Mouse (Mus musculus): ENCODE results near the gene Wdr13. TPM values are rescaled to one million over a fixed set of nuclear protein-coding genes. Genes with fewer than 3 reads are reported as not detected.
"Not testable (repeated sequence)": the region's sequence is repeated elsewhere in the genome, so short reads cannot be mapped to it uniquely, and the experiment has no call there.

Gene Wdr13
- polyA plus RNA-seq, 1 experiment from 2014 or later: 30.7 TPM

GRCm38 (mm10) chrX:8102213-8102668 lies 30.5 kb downstream of the Wdr13 start:
- WGBS: 43% methylated on average over 7 of the region's 7 CpGs

GRCm38 (mm10) chrX:8101017-8101416 lies 31.7 kb downstream of the Wdr13 start:
- Histone ChIP-seq H3K36me3 (no peaks in the 10 kb centered on the region), H3K4me2 (replicated peaks) (no peak overlapping the region), H3K27ac (replicated peaks) (no peak overlapping the region), H3K27me3 (no peaks in the 10 kb centered on the region), H3K9me3 (replicated peaks) (no peaks in the 10 kb centered on the region), H3K4me1 (no peaks in the 10 kb centered on the region), H3K4me3 (replicated peaks) (no peak overlapping the region), H3K9ac (no peak overlapping the region)
- no peak for ATAC-seq (ENCODE audit: insufficient number of reproducible peaks, low FRiP score, low TSS enrichment, low read depth)
- 18% methylated on average over 3 of the region's 3 CpGs for WGBS

More at GRCm38 (mm10) chrX:8102213-8102668, 30.5 kb downstream of the Wdr13 start:
- ATAC-seq (ENCODE audit: insufficient number of reproducible peaks, low FRiP score, low TSS enrichment, low read depth): no peak
- H3K4me1 ChIP-seq: no peaks in the 10 kb centered on the region
- no peaks in the 10 kb centered on the region for H3K9me3 ChIP-seq (replicated peaks)
- no peak overlapping the region for H3K9ac ChIP-seq
- H3K27ac ChIP-seq (replicated peaks): no peak overlapping the region
- no peaks in the 10 kb centered on the region for H3K27me3 ChIP-seq
- no peak overlapping the region for H3K4me3 ChIP-seq (replicated peaks)
- H3K4me2 ChIP-seq (replicated peaks): no peak overlapping the region
- no peaks in the 10 kb centered on the region for H3K36me3 ChIP-seq

- 66% methylated on average over 4 of the region's 4 CpGs for WGBS
- no peaks in the 10 kb centered on the region for H3K4me1 ChIP-seq
These were observed 33.3 kb downstream of the Wdr13 start for GRCm38 (mm10) chrX:8099435-8099834.

DNA sequence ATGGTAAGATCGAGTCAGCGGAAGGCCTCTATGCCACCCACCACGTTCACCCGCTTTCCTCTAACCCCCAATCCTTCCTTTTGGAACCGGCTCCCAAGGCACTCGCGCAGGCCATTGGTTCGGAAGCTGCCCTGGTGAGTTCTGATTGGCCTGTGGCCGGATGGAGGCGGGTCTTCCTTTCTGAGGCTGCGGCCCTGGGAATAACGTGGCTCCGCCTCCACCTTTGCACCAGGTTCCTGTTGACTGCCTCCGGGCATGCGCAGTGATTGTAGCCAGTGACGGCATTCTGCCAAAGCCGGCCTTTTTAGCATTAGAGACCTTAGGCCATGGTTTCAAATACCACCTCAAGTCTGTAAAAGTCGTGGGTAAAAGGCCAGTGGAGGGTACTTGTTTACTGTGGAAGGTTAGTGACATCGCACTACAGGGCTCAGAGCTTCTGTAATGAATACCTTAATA lies 35.9 kb downstream of the Wdr13 start:
- H3K36me3 ChIP-seq: no peaks in the 10 kb centered on the region
- peak overlapping the region; percentile 30 for H3K4me3 ChIP-seq (replicated peaks)
- no peaks in the 10 kb centered on the region for H3K27me3 ChIP-seq
- H3K4me2 ChIP-seq (replicated peaks): peak overlapping the region; percentile 36; the same call in 1 of the 2 replicates
- no peak overlapping the region for H3K9ac ChIP-seq
- H3K9me3 ChIP-seq (replicated peaks): no peaks in the 10 kb centered on the region
- peak; percentile 95 for ATAC-seq (ENCODE audit: insufficient number of reproducible peaks, low FRiP score, low TSS enrichment, low read depth)
- no peaks in the 10 kb centered on the region for H3K4me1 ChIP-seq
- peak overlapping the region; percentile 58; the same call in 1 of the 2 replicates for H3K27ac ChIP-seq (replicated peaks)
- 15% methylated on average over 19 of the region's 19 CpGs for WGBS

More at GRCm38 (mm10) chrX:8099435-8099834, 33.3 kb downstream of the Wdr13 start:
- H3K9me3 ChIP-seq (replicated peaks): no peaks in the 10 kb centered on the region
- H3K4me3 ChIP-seq (replicated peaks): no peak overlapping the region
- H3K27me3 ChIP-seq: no peaks in the 10 kb centered on the region
- no peak overlapping the region for H3K4me2 ChIP-seq (replicated peaks)
- no peak overlapping the region for H3K9ac ChIP-seq
- no peak for ATAC-seq (ENCODE audit: insufficient number of reproducible peaks, low FRiP score, low TSS enrichment, low read depth)
- H3K27ac ChIP-seq (replicated peaks): no peak overlapping the region
- no peaks in the 10 kb centered on the region for H3K36me3 ChIP-seq

- Histone ChIP-seq H3K4me2 (replicated peaks) (peak overlapping the region; percentile 36; the same call in 1 of the 2 replicates), H3K4me3 (replicated peaks) (peak overlapping the region; percentile 32)
- H3K9me3 ChIP-seq (replicated peaks); H3K27ac ChIP-seq (replicated peaks); H3K27me3 ChIP-seq; H3K36me3 ChIP-seq; H3K4me1 ChIP-seq; H3K9ac ChIP-seq: not testable (repeated sequence)
- peak; percentile 95 for ATAC-seq (ENCODE audit: insufficient number of reproducible peaks, low FRiP score, low TSS enrichment, low read depth)
- 13% methylated on average over 24 of the region's 48 CpGs for WGBS
These were observed 36.5 kb downstream of the Wdr13 start for GRCm38 (mm10) chrX:8096068-8096786.

DNA sequence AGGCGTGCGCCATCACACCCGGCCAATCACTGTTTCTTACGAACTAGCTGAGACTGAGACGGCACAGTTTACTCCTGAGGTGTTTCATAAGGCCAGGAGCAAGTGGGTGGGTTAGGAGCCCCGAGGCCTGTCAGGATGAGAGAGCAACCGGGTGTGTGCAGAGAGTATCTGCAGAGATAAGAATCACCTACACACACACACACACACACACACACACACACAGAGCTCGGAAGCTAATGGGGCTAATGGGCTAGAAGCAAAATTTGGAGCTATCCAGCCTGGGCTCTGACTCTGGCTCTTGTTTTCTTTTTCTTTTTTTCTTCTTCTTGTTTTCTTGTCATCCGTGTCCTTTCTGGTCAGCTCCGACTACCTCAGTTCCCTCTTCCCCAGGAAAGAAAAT lies 37.1 kb downstream of the Wdr13 start:
- Histone ChIP-seq H3K27me3 (no peaks in the 10 kb centered on the region), H3K4me1 (no peaks in the 10 kb centered on the region), H3K4me2 (replicated peaks) (peak overlapping the region; percentile 33; the same call in 1 of the 2 replicates), H3K4me3 (replicated peaks) (peak overlapping the region; percentile 32), H3K36me3 (no peaks in the 10 kb centered on the region), H3K9me3 (replicated peaks) (no peaks in the 10 kb centered on the region), H3K27ac (replicated peaks) (no peak overlapping the region), H3K9ac (no peak overlapping the region)
- no peak for ATAC-seq (ENCODE audit: insufficient number of reproducible peaks, low FRiP score, low TSS enrichment, low read depth)
- 83% methylated on average over 10 of the region's 10 CpGs for WGBS

DNA sequence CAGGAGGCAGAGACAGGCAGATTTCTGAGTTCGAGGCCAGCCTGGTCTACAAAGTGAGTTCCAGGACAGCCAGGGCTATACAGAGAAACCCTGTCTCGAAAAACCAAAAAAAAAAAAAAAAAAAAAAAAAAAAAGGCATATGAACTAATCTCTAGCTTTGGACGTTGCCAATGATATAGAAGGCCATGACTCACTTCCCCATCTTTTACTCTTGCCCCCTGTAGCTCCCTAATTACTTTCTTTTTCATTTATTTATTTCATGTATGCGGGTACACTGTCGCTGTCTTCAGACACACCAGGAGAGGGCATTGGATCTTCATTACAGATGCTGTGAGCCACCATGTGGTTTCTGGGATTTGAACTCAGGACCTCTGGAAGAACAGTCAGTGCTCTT lies 41.7 kb downstream of the Wdr13 start:
- not testable (repeated sequence) for ATAC-seq (ENCODE audit: insufficient number of reproducible peaks, low FRiP score, low TSS enrichment, low read depth); H3K27me3 ChIP-seq
- 81% methylated on average over 4 of the region's 5 CpGs for WGBS

GRCm38 (mm10) chrX:8090346-8090953 lies 42.2 kb downstream of the Wdr13 start, which contains the start of gene Was:
TSS of gene Was (minus strand) at chrX:8090498.
- Histone ChIP-seq H3K27me3 (no peaks in the 10 kb centered on the region), H3K27ac (replicated peaks) (no peak within 1 kb of the TSS), H3K9me3 (replicated peaks) (no peaks in the 10 kb centered on the region), H3K4me2 (replicated peaks) (no peak within 1 kb of the TSS), H3K4me3 (replicated peaks) (no peak within 1 kb of the TSS), H3K36me3 (no peaks in the 10 kb centered on the region), H3K4me1 (no peaks in the 10 kb centered on the region), H3K9ac (no peak within 1 kb of the TSS)
- no peak for ATAC-seq (ENCODE audit: insufficient number of reproducible peaks, low FRiP score, low TSS enrichment, low read depth)
- WGBS: 80% methylated on average over 14 of the region's 14 CpGs

More for the DNA sequence above, 41.7 kb downstream of the Wdr13 start:
- H3K27ac ChIP-seq (replicated peaks); H3K36me3 ChIP-seq; H3K9me3 ChIP-seq (replicated peaks); H3K9ac ChIP-seq; H3K4me2 ChIP-seq (replicated peaks); H3K4me3 ChIP-seq (replicated peaks); H3K4me1 ChIP-seq: not testable (repeated sequence)

DNA sequence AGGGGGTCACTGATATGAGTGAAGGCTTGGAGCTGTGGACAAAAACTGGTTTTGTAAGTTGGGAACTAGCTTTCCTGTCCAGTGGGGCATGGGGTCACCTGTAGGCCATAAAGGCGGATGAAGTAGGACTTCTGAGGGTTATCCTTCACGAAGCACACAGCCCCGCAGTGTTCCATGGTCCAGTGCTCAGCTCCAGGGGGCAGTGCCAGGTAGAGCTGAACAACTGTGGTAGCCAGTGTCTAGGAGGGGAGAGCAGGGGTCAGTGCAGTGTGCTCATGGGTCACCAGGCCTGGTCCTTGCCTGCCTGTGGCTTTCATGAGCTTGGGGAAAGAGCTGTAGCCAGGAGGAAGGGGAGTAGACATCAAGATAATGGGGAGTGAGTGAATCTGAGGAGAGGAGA lies 42.9 kb downstream of the Wdr13 start:
- no peak for ATAC-seq (ENCODE audit: insufficient number of reproducible peaks, low FRiP score, low TSS enrichment, low read depth)
- H3K36me3 ChIP-seq: no peaks in the 10 kb centered on the region
- no peak overlapping the region for H3K27ac ChIP-seq (replicated peaks)
- H3K4me3 ChIP-seq (replicated peaks): no peak overlapping the region
- H3K27me3 ChIP-seq: no peaks in the 10 kb centered on the region
- H3K4me1 ChIP-seq: no peaks in the 10 kb centered on the region
- H3K9me3 ChIP-seq (replicated peaks): no peaks in the 10 kb centered on the region
- no peak overlapping the region for H3K4me2 ChIP-seq (replicated peaks)
- no peak overlapping the region for H3K9ac ChIP-seq
- WGBS: 91% methylated on average over 3 of the region's 3 CpGs

DNA sequence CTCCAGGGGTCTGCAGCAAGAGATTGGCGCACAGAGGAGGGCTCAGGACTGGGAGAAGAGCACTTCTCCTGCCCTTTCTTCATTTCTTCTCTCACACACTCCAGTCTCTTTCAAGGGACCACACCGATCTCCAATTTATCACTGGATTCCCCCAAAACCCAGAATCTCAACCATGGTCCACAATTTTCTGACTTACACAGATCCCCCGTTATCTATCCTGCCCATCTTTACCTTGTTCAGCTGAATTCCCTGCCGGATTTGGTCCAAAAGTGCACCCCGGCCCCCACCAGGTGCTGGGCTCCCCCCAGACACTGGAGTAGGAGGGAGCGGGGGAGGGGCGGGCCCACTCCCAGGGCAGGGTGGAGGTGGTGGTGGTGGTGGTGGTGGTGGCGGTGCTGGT lies 47.1 kb downstream of the Wdr13 start:
- Histone ChIP-seq H3K36me3 (no peaks in the 10 kb centered on the region), H3K27me3 (no peaks in the 10 kb centered on the region), H3K27ac (replicated peaks) (no peak overlapping the region), H3K4me1 (no peaks in the 10 kb centered on the region), H3K4me2 (replicated peaks) (no peak overlapping the region), H3K9me3 (replicated peaks) (no peaks in the 10 kb centered on the region), H3K4me3 (replicated peaks) (no peak overlapping the region), H3K9ac (no peak overlapping the region)
- WGBS: 79% methylated on average over 8 of the region's 8 CpGs
- ATAC-seq (ENCODE audit: insufficient number of reproducible peaks, low FRiP score, low TSS enrichment, low read depth): no peak

- no peak overlapping the region for H3K4me2 ChIP-seq (replicated peaks)
- no peak for ATAC-seq (ENCODE audit: insufficient number of reproducible peaks, low FRiP score, low TSS enrichment, low read depth)
- no peak overlapping the region for H3K27ac ChIP-seq (replicated peaks)
- H3K36me3 ChIP-seq: no peaks in the 10 kb centered on the region
- H3K9me3 ChIP-seq (replicated peaks): no peaks in the 10 kb centered on the region
- no peak overlapping the region for H3K4me3 ChIP-seq (replicated peaks)
- WGBS: 89% methylated on average over 6 of the region's 6 CpGs
- no peaks in the 10 kb centered on the region for H3K27me3 ChIP-seq
- no peaks in the 10 kb centered on the region for H3K4me1 ChIP-seq
- H3K9ac ChIP-seq: no peak overlapping the region
These were observed 47.9 kb downstream of the Wdr13 start for GRCm38 (mm10) chrX:8084771-8085259.
